Mouse (Mus musculus): ENCODE results near the gene Slc35b2. TPM values are rescaled to one million over a fixed set of nuclear protein-coding genes. Genes with fewer than 3 reads are reported as not detected.

Slc35b2 gene
- total and polyA plus RNA-seq, 3 experiments = 57.2 to 101 (median 73.9) TPM

DNA sequence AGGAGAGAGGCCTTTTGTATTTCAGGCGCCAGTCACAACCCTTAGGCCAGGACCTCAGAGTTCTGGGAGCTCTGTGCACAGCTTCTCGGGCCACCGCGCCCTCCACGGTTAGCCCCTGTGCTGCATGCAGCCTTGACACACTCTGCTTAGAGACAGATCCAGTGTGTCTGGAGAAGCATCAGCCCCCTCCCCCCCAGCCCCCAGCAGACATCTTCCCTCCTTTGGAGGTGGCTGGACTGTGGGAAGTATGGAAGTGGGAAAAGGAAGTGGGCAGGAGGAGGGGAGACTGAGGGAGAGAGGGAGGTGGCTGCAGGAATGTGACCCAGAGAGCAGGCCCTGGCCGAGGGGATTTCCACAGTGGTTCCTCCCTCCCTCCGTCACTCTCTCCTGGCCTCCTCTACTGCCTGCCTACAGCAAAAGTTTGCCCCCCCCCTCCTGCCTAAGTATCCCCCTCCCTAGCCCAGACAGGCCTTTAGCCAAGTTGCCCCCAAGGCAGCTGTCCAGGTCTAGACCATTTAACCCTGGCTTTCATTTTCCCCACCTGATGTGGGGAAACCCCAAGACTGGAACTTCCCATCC, 6.3 kb upstream of the Slc35b2 start:
- dilution Hi-C loops (cut with MboI; ENCODE audit: extremely low pct_ligation_motif_present, extremely low pct_unique_long_range_greater_than_20kb, low sequenced_read_pairs) (no loop called here), in situ Hi-C loops (cut with MboI; ENCODE audit: low pct_ligation_motif_present, low pct_unique_long_range_greater_than_20kb, low sequenced_read_pairs) (loop anchor here (5.0 kb wide), 1 partner anchor 80 kb away; the partner anchor contains the start of gene Spats1)
- TF ChIP-seq ETS1 (conservative IDR thresholded peaks at IDR 0.05; ENCODE audit: low read depth, low read length) = peak; percentile 60; the same call in 1 of the 2 replicates
- TF ChIP-seq ZC3H11A (IDR thresholded peaks at IDR 0.05; ENCODE audit: low read depth, low read length) = no peak
- TF ChIP-seq ELF1 (IDR thresholded peaks at IDR 0.05; ENCODE audit: low read depth, low read length) = peak; percentile 18
- TF ChIP-seq SIN3A (IDR thresholded peaks at IDR 0.05; ENCODE audit: low read length) = peak; percentile 79; the same call in 1 of the 2 replicates
- TF ChIP-seq POLR2A (IDR thresholded peaks at IDR 0.05; ENCODE audit: low read depth, low read length) = peak; percentile 51
- TF ChIP-seq EP300 (IDR thresholded peaks at IDR 0.05; ENCODE audit: low read length) = peak; percentile 43
- TF ChIP-seq USF1 (IDR thresholded peaks at IDR 0.05; ENCODE audit: low read depth, low read length) = no peak
- no peak for TF ChIP-seq ZNF384 (IDR thresholded peaks at IDR 0.05; ENCODE audit: low read depth, low read length)
- TF ChIP-seq MAZ (IDR thresholded peaks at IDR 0.05; ENCODE audit: low read depth, low read length) = peak; percentile 87
- TF ChIP-seq NELFE (IDR thresholded peaks at IDR 0.05; ENCODE audit: low read depth, low read length) = no peak
- peak; percentile 40; the same call in 1 of the 2 replicates for TF ChIP-seq IRF4 (IDR thresholded peaks at IDR 0.05; ENCODE audit: low read depth, low read length)
- peak; percentile 43; the same call in 1 of the 2 replicates for TF ChIP-seq TBP (conservative IDR thresholded peaks at IDR 0.05; ENCODE audit: low read depth, low read length)
- no peaks in the 10 kb centered on the region for H3K27me3 ChIP-seq (replicated peaks)
- peaks cover 34 to 54% of the 10 kb centered on the region in 2 experiments for H3K36me3 ChIP-seq (replicated peaks in 1 of 2; ENCODE audit: control insufficient read depth in 1 of 2, insufficient read depth in 1 of 2, low read length in 1 of 2)
- peaks cover 41% of the 10 kb centered on the region for H3K79me2 ChIP-seq (replicated peaks; ENCODE audit: control insufficient read depth, extremely low read depth, insufficient read depth, poor library complexity, severe bottlenecking)
- peaks cover 22 to 50% of the 10 kb centered on the region in 2 experiments for H3K4me1 ChIP-seq (ENCODE audit: control insufficient read depth in 1 of 2, insufficient read depth in 2 of 2)
- H3K4me3 ChIP-seq (replicated peaks in 1 of 3; ENCODE audit: low read depth in 2 of 3, low read length in 2 of 3, poor library complexity in 1 of 3) = peak overlapping the region; percentile 90 to 100 (median 99)
- peak overlapping the region; percentile 99 for H3K9ac ChIP-seq (ENCODE audit: insufficient read depth, low read depth)
- no peak for DNase-seq (ENCODE audit: extremely low read depth)
- peak overlapping the region; percentile 99 for H3K27ac ChIP-seq (ENCODE audit: insufficient read depth, low read depth)
- no peaks in the 10 kb centered on the region for H3K9me3 ChIP-seq (replicated peaks; ENCODE audit: low read length)
- H3K4me2 ChIP-seq (ENCODE audit: insufficient read depth, low read depth, poor library complexity, severe bottlenecking) = peak overlapping the region; percentile 80; the same call in 1 of the 2 replicates

DNA sequence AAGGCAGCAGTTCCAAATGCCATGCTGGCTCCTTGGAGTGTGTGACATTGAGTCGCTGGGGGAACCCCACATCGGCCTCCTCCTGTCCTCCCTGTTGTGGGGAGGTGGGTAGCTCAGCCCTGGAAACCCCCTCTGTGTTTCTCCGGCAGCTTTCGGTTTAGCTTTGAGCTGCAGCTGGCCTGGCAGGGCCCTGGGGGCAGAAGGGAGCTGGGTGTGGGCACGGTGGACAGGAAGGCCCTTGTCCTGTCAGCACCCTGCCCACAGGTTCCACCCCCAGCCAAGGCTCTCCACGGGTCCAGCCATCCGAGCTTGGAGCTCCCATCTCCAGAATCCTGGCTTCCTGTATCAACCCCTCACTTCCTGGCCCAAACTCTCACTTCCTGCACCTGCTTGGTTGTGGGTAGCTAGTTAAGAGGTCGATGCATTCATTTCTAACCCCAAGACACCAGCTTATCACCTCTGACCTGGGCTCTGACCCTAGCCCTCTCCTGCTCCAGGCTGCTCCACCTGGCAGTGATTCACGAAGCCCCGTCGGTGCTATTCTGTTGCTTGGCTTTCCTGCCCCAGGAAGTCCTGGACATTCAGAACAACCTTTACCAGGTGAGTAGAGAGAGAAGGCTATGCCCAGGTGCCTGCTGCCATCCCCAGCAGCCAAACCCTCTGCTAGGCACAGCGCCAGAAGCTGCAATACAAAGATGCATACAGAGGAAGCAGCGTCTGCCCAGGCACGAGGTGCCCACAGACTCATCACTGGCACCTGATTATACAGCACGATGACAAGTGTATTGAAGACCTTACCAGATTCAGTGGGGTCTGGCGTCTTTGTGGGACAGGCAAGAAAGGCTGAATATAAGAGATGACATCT, 5.4 kb upstream of the Slc35b2 start:
- H3K36me3 ChIP-seq (replicated peaks in 1 of 2; ENCODE audit: control insufficient read depth in 1 of 2, insufficient read depth in 1 of 2, low read length in 1 of 2) = peaks cover 38 to 63% of the 10 kb centered on the region in 2 experiments
- peak overlapping the region; percentile 90 to 100 (median 99) for H3K4me3 ChIP-seq (replicated peaks in 1 of 3; ENCODE audit: low read depth in 2 of 3, low read length in 2 of 3, poor library complexity in 1 of 3)
- dilution Hi-C loops (cut with MboI; ENCODE audit: extremely low pct_ligation_motif_present, extremely low pct_unique_long_range_greater_than_20kb, low sequenced_read_pairs) (no loop called here), in situ Hi-C loops (cut with MboI; ENCODE audit: low pct_ligation_motif_present, low pct_unique_long_range_greater_than_20kb, low sequenced_read_pairs) (loop anchor here (5.0 kb wide), 1 partner anchor 81 kb away; the partner anchor contains the start of gene Spats1)
- H3K27me3 ChIP-seq (replicated peaks) = no peaks in the 10 kb centered on the region
- peak overlapping the region; percentile 80 for H3K4me2 ChIP-seq (ENCODE audit: insufficient read depth, low read depth, poor library complexity, severe bottlenecking)
- H3K9me3 ChIP-seq (replicated peaks; ENCODE audit: low read length) = no peaks in the 10 kb centered on the region
- peaks cover 26 to 50% of the 10 kb centered on the region in 2 experiments for H3K4me1 ChIP-seq (ENCODE audit: control insufficient read depth in 1 of 2, insufficient read depth in 2 of 2)
- H3K79me2 ChIP-seq (replicated peaks; ENCODE audit: control insufficient read depth, extremely low read depth, insufficient read depth, poor library complexity, severe bottlenecking) = peaks cover 41% of the 10 kb centered on the region
- peak overlapping the region; percentile 99 for H3K9ac ChIP-seq (ENCODE audit: insufficient read depth, low read depth)
- DNase-seq (ENCODE audit: extremely low read depth) = peak; percentile 66
- TF ChIP-seq PAX5 (IDR thresholded peaks at IDR 0.05; ENCODE audit: low read length) = no peak
- peak; percentile 47 for TF ChIP-seq POLR2A (IDR thresholded peaks at IDR 0.05; ENCODE audit: low read depth, low read length)
- peak; percentile 70 for TF ChIP-seq ELF1 (IDR thresholded peaks at IDR 0.05; ENCODE audit: low read depth, low read length)
- peak; percentile 76 for TF ChIP-seq IRF4 (IDR thresholded peaks at IDR 0.05; ENCODE audit: low read depth, low read length)
- TF ChIP-seq MAFK (IDR thresholded peaks at IDR 0.05; ENCODE audit: insufficient replicate concordance, low read length) = 0 out of 2 replicates have a peak, but pooled peaks have one; percentile 54
- 0 out of 2 replicates have a peak, but pooled peaks have one; percentile 40 for TF ChIP-seq NRF1 (IDR thresholded peaks at IDR 0.05; ENCODE audit: low read depth, low read length)
- peak; percentile 77 for TF ChIP-seq SIN3A (IDR thresholded peaks at IDR 0.05; ENCODE audit: low read length)
- peak; percentile 43 for TF ChIP-seq ZMIZ1 (IDR thresholded peaks at IDR 0.05; ENCODE audit: low read depth, low read length)
- peak; percentile 6; the same call in 1 of the 2 replicates for TF ChIP-seq MAX (IDR thresholded peaks at IDR 0.05; ENCODE audit: low read length)
- peak; percentile 72; the same call in 1 of the 2 replicates for TF ChIP-seq MXI1 (IDR thresholded peaks at IDR 0.05; ENCODE audit: low read depth, low read length)
- peak; percentile 4; the same call in 1 of the 2 replicates for TF ChIP-seq NELFE (IDR thresholded peaks at IDR 0.05; ENCODE audit: low read depth, low read length)
- TF ChIP-seq KAT2A (IDR thresholded peaks at IDR 0.05; ENCODE audit: insufficient replicate concordance, low read length) = no peak
- TF ChIP-seq BHLHE40 (IDR thresholded peaks at IDR 0.05; ENCODE audit: low read depth, low read length) = peak; percentile 63
- no peak for TF ChIP-seq USF2 (conservative IDR thresholded peaks at IDR 0.05; ENCODE audit: low read depth, low read length)
- peak; percentile 92 for TF ChIP-seq TCF12 (IDR thresholded peaks at IDR 0.05; ENCODE audit: low read depth, low read length)
- TF ChIP-seq MEF2A (IDR thresholded peaks at IDR 0.05; ENCODE audit: borderline replicate concordance, low read depth, low read length) = peak; percentile 65
- TF ChIP-seq ETS1 (conservative IDR thresholded peaks at IDR 0.05; ENCODE audit: low read depth, low read length) = peak; percentile 69
- TF ChIP-seq HCFC1 (IDR thresholded peaks at IDR 0.05; ENCODE audit: low read depth, low read length) = peak; percentile 33; the same call in 1 of the 2 replicates
- no peak for TF ChIP-seq RCOR1 (conservative IDR thresholded peaks at IDR 0.05; ENCODE audit: low read depth, low read length)
- H3K27ac ChIP-seq (ENCODE audit: insufficient read depth, low read depth) = peak overlapping the region; percentile 99

Measured in CH12.LX (cell line).